In the genomic region with DNA sequence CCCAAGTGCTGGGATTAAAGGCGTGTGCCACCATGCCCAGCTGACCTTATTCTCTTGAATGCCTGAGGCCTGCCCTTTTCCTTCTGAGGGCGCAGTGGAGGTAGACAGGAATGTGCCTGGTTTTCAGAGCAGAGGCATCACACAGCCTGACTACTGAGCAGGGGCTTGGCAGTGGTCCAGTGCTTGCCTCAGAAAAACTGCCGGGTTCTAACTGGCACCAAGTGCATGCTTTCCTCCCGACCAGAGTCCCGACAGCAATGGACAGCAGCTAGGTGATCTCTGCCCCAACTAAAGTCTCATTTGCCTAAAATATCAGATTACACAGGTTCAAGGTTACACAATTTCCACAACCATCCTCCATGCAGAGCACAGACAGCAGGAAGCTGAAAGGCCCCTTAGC, we compare ENCODE assay signal across 10 mouse cellular contexts. TPM values are rescaled to one million over a fixed set of nuclear protein-coding genes. Genes with fewer than 3 reads are reported as not detected.
DNase-seq lines count a peak whose midpoint lies in the region; ATAC-seq and TF ChIP-seq lines count a peak whose summit lies in the region.
"Had no signal": no experiment of that assay in that cellular context is flagged by ENCODE, and none has a peak within 500 bp of the region (broad histone marks: within the 10 kb centered on the region; RNA-seq: fewer than 3 reads in every experiment).

No protein-coding gene starts in this region.

- TF ChIP-seq CTCF in hindbrain, postnatal 0 days (IDR thresholded peaks at IDR 0.05; ENCODE audit: low read depth): no peak

- H3K9me3 ChIP-seq in hindbrain, postnatal 0 days (ENCODE audit: low read length): no peaks in the 10 kb centered on the region
- no peaks in the 10 kb centered on the region for H3K9me3 ChIP-seq in hindbrain, embryonic 11.5 days (ENCODE audit: control insufficient read depth, low read length)
- H3K9me3 ChIP-seq: midbrain, embryonic 13.5 days had no signal

- peak; percentile 62 for DNase-seq in hindbrain, postnatal 0 days (ENCODE audit: low spot score)
- no peak for DNase-seq in hindbrain, embryonic 11.5 days (ENCODE audit: low spot score)
- peak; percentile 70 for DNase-seq in adipocyte (ENCODE audit: low spot score)
- DNase-seq in left cerebral cortex, postnatal 4 days: peak; percentile 59
- DNase-seq in gastrocnemius, postnatal 14 days: no peak
- DNase-seq in urinary bladder, postnatal 36 days (ENCODE audit: low spot score in 2 of 2): no peak
- no peak for DNase-seq in urinary bladder, postnatal 10 days (ENCODE audit: low spot score)
- DNase-seq: heart, adult 2 months had no signal

- intact Hi-C loops in left cerebral cortex, postnatal 4 days (cut with DNase I): no loop called here
- intact Hi-C loops in gastrocnemius, postnatal 14 days (cut with DNase I; ENCODE audit: low total_unique reads): no loop called here

- H3K4me3 ChIP-seq in hindbrain, postnatal 0 days (ENCODE audit: low read length): no peak overlapping the region
- no peak overlapping the region for H3K4me3 ChIP-seq in hindbrain, embryonic 11.5 days (ENCODE audit: low read depth, low read length)
- H3K4me3 ChIP-seq: heart, adult 2 months; midbrain, embryonic 13.5 days had no signal

- H3K4me2 ChIP-seq in hindbrain, postnatal 0 days (ENCODE audit: low read depth, low read length): no peak overlapping the region
- no peak overlapping the region for H3K4me2 ChIP-seq in hindbrain, embryonic 11.5 days (replicated peaks; ENCODE audit: low read depth, low read length)
- H3K4me2 ChIP-seq: midbrain, embryonic 13.5 days had no signal

- WGBS in hindbrain, postnatal 0 days: 48% methylated on average over 5 of the region's 5 CpGs
- 82% methylated on average over 5 of the region's 5 CpGs for WGBS in hindbrain, embryonic 11.5 days

- peaks cover 16% of the 10 kb centered on the region for H3K36me3 ChIP-seq in hindbrain, postnatal 0 days (ENCODE audit: insufficient read depth, low read length)
- 0 out of 2 replicates have a peak, but pooled peaks cover 4% of the 10 kb centered on the region for H3K36me3 ChIP-seq in hindbrain, embryonic 11.5 days (ENCODE audit: control insufficient read depth, insufficient read depth, low read length)

- H3K4me1 ChIP-seq in hindbrain, postnatal 0 days (ENCODE audit: insufficient read depth, low read length): no peaks in the 10 kb centered on the region
- no peaks in the 10 kb centered on the region for H3K4me1 ChIP-seq in hindbrain, embryonic 11.5 days (replicated peaks; ENCODE audit: control insufficient read depth, insufficient read depth, low read length)
- H3K4me1 ChIP-seq: midbrain, embryonic 13.5 days had no signal

- no peak overlapping the region for H3K9ac ChIP-seq in hindbrain, postnatal 0 days (replicated peaks; ENCODE audit: low read length)
- H3K9ac ChIP-seq in hindbrain, embryonic 11.5 days (ENCODE audit: low read depth, low read length): no peak overlapping the region

- ATAC-seq in hindbrain, postnatal 0 days: peak; percentile 28; the same call in 1 of the 2 replicates
- ATAC-seq in hindbrain, embryonic 11.5 days (ENCODE audit: low FRiP score): no peak
- 0 out of 2 replicates have a peak, but pooled peaks have one; percentile 15 for ATAC-seq in common myeloid progenitor, adult 5-6 weeks (replicated peaks; ENCODE audit: low read depth, poor library complexity, severe bottlenecking)
- ATAC-seq: midbrain, embryonic 13.5 days had no signal

- H3K27me3 ChIP-seq in hindbrain, postnatal 0 days (ENCODE audit: insufficient read depth, low read length): no peaks in the 10 kb centered on the region
- H3K27me3 ChIP-seq in hindbrain, embryonic 11.5 days (ENCODE audit: control insufficient read depth, insufficient read depth, low read length): no peaks in the 10 kb centered on the region
- H3K27me3 ChIP-seq: midbrain, embryonic 13.5 days had no signal

- no peak overlapping the region for H3K27ac ChIP-seq in hindbrain, postnatal 0 days
- no peak overlapping the region for H3K27ac ChIP-seq in hindbrain, embryonic 11.5 days (ENCODE audit: low read depth, low read length)
- H3K27ac ChIP-seq: heart, adult 2 months; midbrain, embryonic 13.5 days had no signal

RNA-seq across cellular contexts. Expression of gene Mrto4, which starts 8.7 kb away (rescaled TPM):
- total RNA-seq in hindbrain, postnatal 0 days (2014; rRNA removed): 23.7 and 29.7 TPM in 2 replicates
- 75.9 and 77.3 TPM in 2 replicates for polyA plus RNA-seq in hindbrain, postnatal 0 days (2015; fragmentation: Nextera tagmentation; extraction: Ambion mirVana)
- 120 and 123 TPM in 2 replicates for polyA plus RNA-seq in hindbrain, embryonic 11.5 days (2014; fragmentation: Nextera tagmentation; extraction: Ambion mirVana)
- 62.4 and 68.3 TPM in 2 replicates for total RNA-seq in common myeloid progenitor, adult 5-6 weeks (2017)
- 10 to 100 TPM; 60.1 to 65.3 TPM for total RNA-seq in left cerebral cortex, postnatal 4 days (2021)
- total RNA-seq in gastrocnemius, postnatal 14 days (2021): 10 to 100 TPM; 32.3 to 43.5 TPM

RNA-seq across cellular contexts. Expression of gene Emc1, which starts 8.7 kb away (rescaled TPM):
- total RNA-seq in hindbrain, postnatal 0 days (2014; rRNA removed): 66.6 and 71.0 TPM in 2 replicates
- 41.3 and 44.4 TPM in 2 replicates for polyA plus RNA-seq in hindbrain, postnatal 0 days (2015; fragmentation: Nextera tagmentation; extraction: Ambion mirVana)
- polyA plus RNA-seq in hindbrain, embryonic 11.5 days (2014; fragmentation: Nextera tagmentation; extraction: Ambion mirVana): 21.6 and 23.5 TPM in 2 replicates
- 30.5 and 43.8 TPM in 2 replicates for total RNA-seq in common myeloid progenitor, adult 5-6 weeks (2017)
- total RNA-seq in left cerebral cortex, postnatal 4 days (2021): 10 to 100 TPM; 70.7 to 80.4 TPM
- total RNA-seq in gastrocnemius, postnatal 14 days (2021): 10 to 100 TPM; 24.9 to 26.7 TPM

RNA-seq across cellular contexts. Expression of gene Ubr4, which starts 8.7 kb away (rescaled TPM):
- total RNA-seq in hindbrain, postnatal 0 days (2014; rRNA removed): 180 and 184 TPM in 2 replicates
- 55.4 and 65.4 TPM in 2 replicates for polyA plus RNA-seq in hindbrain, postnatal 0 days (2015; fragmentation: Nextera tagmentation; extraction: Ambion mirVana)
- 76.5 and 82.5 TPM in 2 replicates for polyA plus RNA-seq in hindbrain, embryonic 11.5 days (2014; fragmentation: Nextera tagmentation; extraction: Ambion mirVana)
- total RNA-seq in common myeloid progenitor, adult 5-6 weeks (2017): 62.5 and 91.7 TPM in 2 replicates
- 100 to 1,000 TPM; 176 to 185 TPM for total RNA-seq in left cerebral cortex, postnatal 4 days (2021)
- total RNA-seq in gastrocnemius, postnatal 14 days (2021): 10 to 100 TPM; 71.7 to 73.6 TPM

RNA-seq across cellular contexts. Expression of gene Akr7a5, which starts 33.2 kb away (rescaled TPM):
- 58.5 and 73.3 TPM in 2 replicates for total RNA-seq in hindbrain, postnatal 0 days (2014; rRNA removed)
- polyA plus RNA-seq in hindbrain, postnatal 0 days (2015; fragmentation: Nextera tagmentation; extraction: Ambion mirVana): 67.6 and 69.2 TPM in 2 replicates
- polyA plus RNA-seq in hindbrain, embryonic 11.5 days (2014; fragmentation: Nextera tagmentation; extraction: Ambion mirVana): 64.7 and 74.0 TPM in 2 replicates
- 10.6 and 12.4 TPM in 2 replicates for total RNA-seq in common myeloid progenitor, adult 5-6 weeks (2017)
- 10 to 100 TPM; 24.9 to 26.4 TPM for total RNA-seq in left cerebral cortex, postnatal 4 days (2021)
- 10 to 100 TPM; 34.2 to 37.4 TPM for total RNA-seq in gastrocnemius, postnatal 14 days (2021)

RNA-seq across cellular contexts. Expression of gene Pqlc2, which starts 33.2 kb away (rescaled TPM):
- 23.1 and 23.5 TPM in 2 replicates for total RNA-seq in hindbrain, postnatal 0 days (2014; rRNA removed)
- 13.3 and 13.7 TPM in 2 replicates for polyA plus RNA-seq in hindbrain, postnatal 0 days (2015; fragmentation: Nextera tagmentation; extraction: Ambion mirVana)
- 11.8 and 13.8 TPM in 2 replicates for polyA plus RNA-seq in hindbrain, embryonic 11.5 days (2014; fragmentation: Nextera tagmentation; extraction: Ambion mirVana)
- 2.6 and 3.6 TPM in 2 replicates for total RNA-seq in common myeloid progenitor, adult 5-6 weeks (2017)
- total RNA-seq in left cerebral cortex, postnatal 4 days (2021): 10 to 100 TPM; 12.7 to 12.9 TPM
- total RNA-seq in gastrocnemius, postnatal 14 days (2021): 1 to 10 TPM; 6.0 to 6.4 TPM

Comparison
In these comparisons a context has a peak if more than half of its experiments do, and no peak if none do; other contexts are left out.
1. DNase-seq: peak in hindbrain, postnatal 0 days (single experiment), adipocyte (single experiment) and left cerebral cortex, postnatal 4 days (single experiment); none in hindbrain, embryonic 11.5 days (single experiment), gastrocnemius, postnatal 14 days (single experiment), urinary bladder, postnatal 36 days (0 of 2) and urinary bladder, postnatal 10 days (single experiment).